Mouse (Mus musculus): ENCODE results near the gene Gpr3.

The Gpr3 gene

GRCm38 (mm10) chr4:133170056-133170524, 42.2 kb downstream of the Gpr3 start:
- DNase-seq (ENCODE audit: low spot score) = no peak

GRCm38 (mm10) chr4:133169237-133170055, 42.9 kb downstream of the Gpr3 start:
- no peak for DNase-seq (ENCODE audit: low spot score)

GRCm38 (mm10) chr4:133166773-133167172, 45.6 kb downstream of the Gpr3 start:
- no peak for DNase-seq (ENCODE audit: low spot score)

- no peak for DNase-seq (ENCODE audit: low spot score)
These were observed 50.1 kb downstream of the Gpr3 start for GRCm38 (mm10) chr4:133162196-133162595.

GRCm38 (mm10) chr4:133160821-133161220, 51.5 kb downstream of the Gpr3 start:
- no peak for DNase-seq (ENCODE audit: low spot score)

- DNase-seq (ENCODE audit: low spot score) = no peak
These were observed 52.1 kb downstream of the Gpr3 start for GRCm38 (mm10) chr4:133160211-133160610.

GRCm38 (mm10) chr4:133159646-133160045, 52.7 kb downstream of the Gpr3 start:
- DNase-seq (ENCODE audit: low spot score) = no peak
